11 mouse cellular contexts compared by ENCODE assay signal in the genomic region with DNA sequence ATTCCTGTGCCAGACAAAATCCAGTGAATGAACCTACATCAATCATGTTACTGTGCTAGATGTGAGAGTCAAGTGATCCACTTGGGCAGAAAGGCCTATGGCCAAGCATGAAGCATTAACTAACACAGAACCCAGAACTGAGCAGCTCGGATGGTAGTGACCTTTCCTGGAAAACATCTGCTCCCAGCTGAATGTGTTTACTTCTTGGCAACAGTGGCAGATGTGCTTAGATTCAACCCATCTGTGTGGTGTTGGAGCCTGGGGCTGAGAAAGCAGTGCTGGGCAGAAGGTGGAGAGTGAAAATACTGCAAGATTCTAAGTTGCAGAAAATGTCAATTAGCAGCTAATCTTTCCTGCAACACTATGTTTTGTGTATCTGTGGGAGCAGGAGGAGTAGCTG.
DNase-seq lines count a peak whose midpoint lies in the region; ATAC-seq lines count a peak whose summit lies in the region.
"Had no signal": no experiment of that assay in that cellular context is flagged by ENCODE, and none has a peak within 500 bp of the region (broad histone marks: within the 10 kb centered on the region; RNA-seq: fewer than 3 reads in every experiment).

No protein-coding gene starts in this region.

- H3K27me3 ChIP-seq in midbrain, embryonic 12.5 days = no peaks in the 10 kb centered on the region
- H3K27me3 ChIP-seq in midbrain, embryonic 11.5 days (ENCODE audit: control insufficient read depth, insufficient read depth, low read length) = no peaks in the 10 kb centered on the region
- H3K27me3 ChIP-seq in hindbrain, embryonic 15.5 days = no peaks in the 10 kb centered on the region

- H3K36me3 ChIP-seq in midbrain, embryonic 12.5 days = no peaks in the 10 kb centered on the region
- H3K36me3 ChIP-seq in midbrain, embryonic 11.5 days (ENCODE audit: control insufficient read depth, insufficient read depth, low read length) = no peaks in the 10 kb centered on the region
- no peaks in the 10 kb centered on the region for H3K36me3 ChIP-seq in hindbrain, embryonic 15.5 days

- no peak overlapping the region for H3K9ac ChIP-seq in midbrain, embryonic 12.5 days (replicated peaks)
- H3K9ac ChIP-seq in midbrain, embryonic 11.5 days (ENCODE audit: low read length) = no peak overlapping the region
- no peak overlapping the region for H3K9ac ChIP-seq in hindbrain, embryonic 15.5 days

- no peak overlapping the region for H3K27ac ChIP-seq in midbrain, embryonic 12.5 days (replicated peaks)
- H3K27ac ChIP-seq in midbrain, embryonic 11.5 days (ENCODE audit: low read depth, low read length) = no peak overlapping the region
- no peak overlapping the region for H3K27ac ChIP-seq in hindbrain, embryonic 15.5 days (replicated peaks)
- H3K27ac ChIP-seq: layer of hippocampus, adult 2 months had no signal

- ATAC-seq in midbrain, embryonic 12.5 days (ENCODE audit: low FRiP score, low read depth) = 0 out of 2 replicates have a peak, but pooled peaks have one; percentile 12
- no peak for ATAC-seq in midbrain, embryonic 11.5 days (ENCODE audit: low FRiP score)
- ATAC-seq in hindbrain, embryonic 15.5 days (ENCODE audit: low FRiP score, low read depth) = peak; percentile 69

- H3K4me2 ChIP-seq in midbrain, embryonic 12.5 days (replicated peaks) = no peak overlapping the region
- no peak overlapping the region for H3K4me2 ChIP-seq in midbrain, embryonic 11.5 days
- no peak overlapping the region for H3K4me2 ChIP-seq in hindbrain, embryonic 15.5 days

- no peaks in the 10 kb centered on the region for H3K9me3 ChIP-seq in midbrain, embryonic 12.5 days
- no peaks in the 10 kb centered on the region for H3K9me3 ChIP-seq in midbrain, embryonic 11.5 days (ENCODE audit: control insufficient read depth, low read length)
- H3K9me3 ChIP-seq in hindbrain, embryonic 15.5 days = no peaks in the 10 kb centered on the region

- DNase-seq in midbrain, embryonic 11.5 days (ENCODE audit: low spot score, missing footprints) = no peak
- peak; percentile 7 for DNase-seq in embryo, embryonic 11.5 days (ENCODE audit: low read depth, low spot score)
- DNase-seq in lung, postnatal 14 days = peak; percentile 14
- DNase-seq in heart, postnatal 36 days = no peak
- no peak for DNase-seq in frontal cortex, postnatal 10 days (ENCODE audit: low spot score in 2 of 2)
- no peak for DNase-seq in spleen, postnatal 36 days (ENCODE audit: low spot score in 2 of 2)
- DNase-seq: cerebellum, postnatal 14 days; left cerebral cortex, postnatal 4 days had no signal

- H3K4me3 ChIP-seq in midbrain, embryonic 12.5 days = no peak overlapping the region
- H3K4me3 ChIP-seq in midbrain, embryonic 11.5 days (ENCODE audit: low read depth, low read length) = no peak overlapping the region
- H3K4me3 ChIP-seq in hindbrain, embryonic 15.5 days = no peak overlapping the region
- H3K4me3 ChIP-seq: layer of hippocampus, adult 2 months had no signal

- intact Hi-C loops in heart, postnatal 36 days (cut with DNase I) = no loop called here

- WGBS in midbrain, embryonic 12.5 days = 60% methylated on average over 1 of the region's 1 CpGs
- WGBS in midbrain, embryonic 11.5 days = 42% methylated on average over 1 of the region's 1 CpGs
- 44% methylated on average over 1 of the region's 1 CpGs for WGBS in hindbrain, embryonic 15.5 days

- no peaks in the 10 kb centered on the region for H3K4me1 ChIP-seq in midbrain, embryonic 12.5 days
- no peaks in the 10 kb centered on the region for H3K4me1 ChIP-seq in midbrain, embryonic 11.5 days (ENCODE audit: control insufficient read depth, insufficient read depth, low read length)
- no peaks in the 10 kb centered on the region for H3K4me1 ChIP-seq in hindbrain, embryonic 15.5 days (replicated peaks)

Comparison
In these comparisons a context has a peak if more than half of its experiments do, and no peak if none do; other contexts are left out.
1. DNase-seq: peak in embryo, embryonic 11.5 days (single experiment) and lung, postnatal 14 days (single experiment); none in midbrain, embryonic 11.5 days (single experiment), heart, postnatal 36 days (0 of 2), frontal cortex, postnatal 10 days (0 of 2) and spleen, postnatal 36 days (0 of 2).